Mouse (Mus musculus): ENCODE results near the gene Tap2. TPM values are rescaled to one million over a fixed set of nuclear protein-coding genes. Genes with fewer than 3 reads are reported as not detected.

Gene Tap2
- total RNA-seq, 2 experiments from 2014 or later: 4.9 to 7.5 TPM

DNA sequence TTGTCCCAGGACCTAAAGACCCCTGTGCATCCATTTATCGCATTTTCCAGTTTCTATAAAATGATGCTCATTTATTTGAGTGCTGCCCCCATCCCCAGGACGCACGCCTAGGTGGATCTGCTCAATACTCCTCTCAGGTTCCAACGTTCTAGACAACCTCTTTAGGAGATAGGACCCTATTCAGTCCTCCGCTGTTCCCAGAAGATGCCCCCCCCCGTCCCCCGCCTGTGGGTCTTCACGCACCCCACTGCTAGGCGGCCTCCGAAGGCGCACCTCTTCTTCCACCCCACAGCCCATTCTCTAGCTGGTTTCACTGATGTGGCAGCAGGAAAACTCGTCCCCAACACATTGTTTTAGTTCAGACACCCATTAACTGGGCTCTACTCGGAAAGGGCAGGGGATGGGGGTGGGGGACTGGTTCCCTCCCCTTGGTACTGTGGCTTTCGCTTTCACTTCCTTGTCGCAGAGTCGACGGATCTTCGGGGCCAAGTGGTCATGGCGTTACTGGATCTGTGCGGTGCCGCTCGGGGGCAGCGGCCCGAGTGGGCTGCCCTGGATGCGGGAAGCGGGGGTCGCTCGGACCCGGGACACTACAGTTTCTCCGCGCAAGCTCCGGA is 5.3 kb upstream of the Tap2 start:
- intact Hi-C loops (cut with DNase I): no loop called here
- no peak for TF ChIP-seq CTCF (IDR thresholded peaks at IDR 0.05)
- Histone ChIP-seq H3K4me3 (peak overlapping the region; percentile 87), H3K27ac (peak overlapping the region; percentile 82)
- peak; percentile 57 for DNase-seq

DNA sequence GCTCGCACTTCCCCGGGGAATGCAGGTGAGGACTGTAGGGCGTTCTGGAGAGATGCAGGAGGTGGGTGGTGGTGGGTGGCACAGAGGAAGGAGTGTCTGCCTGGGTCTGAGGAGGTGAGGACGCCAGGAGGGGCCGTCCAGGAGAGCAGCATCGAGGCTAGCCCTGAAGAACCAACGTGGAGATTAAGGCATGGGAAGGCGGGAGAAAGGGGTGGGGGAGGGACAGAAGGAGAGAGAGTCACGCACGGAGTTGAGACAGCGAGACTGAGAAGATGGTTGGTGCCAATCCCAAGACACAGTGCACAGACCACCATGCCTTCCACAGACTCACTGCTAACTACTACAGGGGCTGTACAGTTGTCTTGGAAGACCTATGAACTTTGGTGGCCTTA is 4.8 kb upstream of the Tap2 start:
- no peak for TF ChIP-seq CTCF (IDR thresholded peaks at IDR 0.05)
- peak overlapping the region; percentile 87 for H3K4me3 ChIP-seq
- intact Hi-C loops (cut with DNase I): no loop called here
- no peak for DNase-seq
- peak overlapping the region; percentile 82 for H3K27ac ChIP-seq

DNA sequence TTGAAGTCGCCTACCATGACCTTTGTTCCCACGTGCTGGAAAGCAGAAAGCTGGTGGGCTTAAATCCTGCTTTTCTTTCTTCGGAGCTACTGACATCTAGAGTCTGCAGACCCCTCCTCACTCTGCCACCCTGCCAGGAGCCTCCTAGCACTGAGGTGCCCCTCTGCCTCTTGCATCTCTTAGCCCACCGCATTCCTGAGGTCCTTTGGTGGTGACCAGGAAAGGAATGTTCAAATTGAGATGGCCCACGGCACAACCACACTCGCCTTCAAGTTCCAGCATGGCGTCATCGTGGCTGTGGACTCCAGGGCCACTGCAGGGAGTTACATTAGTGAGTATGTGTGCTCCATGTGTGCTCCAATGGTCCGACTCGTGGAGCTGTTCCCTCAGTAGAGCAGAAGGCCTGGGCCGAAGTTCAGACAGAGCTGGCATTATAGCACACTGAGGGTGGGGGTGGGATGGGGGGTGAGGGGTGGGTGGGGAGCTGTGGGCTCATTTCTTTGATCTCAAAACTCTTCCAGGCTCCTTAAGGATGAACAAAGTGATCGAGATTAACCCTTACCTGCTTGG is 4.2 kb upstream of the Tap2 start:
- TF ChIP-seq CTCF (IDR thresholded peaks at IDR 0.05): no peak
- intact Hi-C loops (cut with DNase I): no loop called here
- H3K27ac ChIP-seq: no peak overlapping the region
- peak overlapping the region; percentile 87 for H3K4me3 ChIP-seq
- no peak for DNase-seq

DNA sequence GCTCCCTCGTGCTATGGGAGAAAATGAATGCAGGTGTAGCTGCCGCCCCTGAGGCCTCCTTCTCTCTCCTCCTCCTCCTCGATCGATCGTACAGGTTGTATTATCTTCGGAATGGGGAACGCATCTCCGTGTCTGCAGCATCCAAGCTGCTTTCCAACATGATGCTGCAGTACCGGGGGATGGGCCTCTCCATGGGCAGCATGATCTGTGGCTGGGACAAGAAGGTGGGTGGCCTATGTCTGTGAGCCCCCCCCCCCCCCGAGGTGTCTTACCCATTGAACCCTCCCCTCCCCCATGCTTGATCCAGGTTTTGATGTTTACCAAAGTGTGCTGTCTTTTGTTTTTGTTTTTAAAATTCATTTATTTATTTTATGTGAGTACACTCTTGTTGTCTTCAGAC is 3.3 kb upstream of the Tap2 start:
- H3K27ac ChIP-seq: no peak overlapping the region
- no peak overlapping the region for H3K4me3 ChIP-seq
- DNase-seq: no peak
- no peak for TF ChIP-seq CTCF (IDR thresholded peaks at IDR 0.05)
- intact Hi-C loops (cut with DNase I): no loop called here

DNA sequence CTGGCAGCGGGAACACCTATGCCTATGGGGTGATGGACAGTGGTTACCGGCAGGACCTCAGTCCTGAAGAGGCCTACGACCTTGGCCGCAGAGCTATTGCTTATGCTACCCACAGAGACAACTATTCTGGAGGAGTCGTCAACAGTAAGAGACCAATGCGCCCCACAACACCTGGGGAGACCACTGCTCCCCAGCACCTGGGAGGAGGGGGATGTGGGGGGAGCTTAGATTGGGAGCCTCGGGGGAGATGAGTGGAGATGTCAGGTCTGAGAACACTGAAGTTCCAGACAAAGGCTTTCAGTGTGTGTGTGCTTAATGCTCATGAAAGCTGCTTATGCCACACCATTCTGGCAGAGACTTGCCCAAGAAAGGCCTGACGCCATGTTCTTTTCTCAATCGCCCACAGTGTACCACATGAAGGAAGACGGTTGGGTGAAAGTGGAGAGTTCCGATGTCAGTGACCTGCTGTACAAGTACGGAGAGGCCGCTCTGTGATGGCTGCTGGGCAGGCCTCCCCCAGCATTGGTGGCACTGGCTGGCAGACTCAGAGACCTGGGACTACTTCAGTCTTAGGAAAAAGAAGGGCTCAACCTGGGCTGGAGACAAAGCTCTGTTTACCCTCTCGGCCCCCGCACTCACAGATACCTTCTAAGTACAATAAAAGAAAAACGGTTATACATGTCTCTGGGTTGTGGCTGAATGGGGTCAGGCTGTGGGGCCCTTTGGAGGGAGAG is 2.4 kb upstream of the Tap2 start:
- TF ChIP-seq CTCF (IDR thresholded peaks at IDR 0.05): no peak
- DNase-seq: no peak
- no peak overlapping the region for H3K27ac ChIP-seq
- intact Hi-C loops (cut with DNase I): no loop called here
- H3K4me3 ChIP-seq: no peak overlapping the region

DNA sequence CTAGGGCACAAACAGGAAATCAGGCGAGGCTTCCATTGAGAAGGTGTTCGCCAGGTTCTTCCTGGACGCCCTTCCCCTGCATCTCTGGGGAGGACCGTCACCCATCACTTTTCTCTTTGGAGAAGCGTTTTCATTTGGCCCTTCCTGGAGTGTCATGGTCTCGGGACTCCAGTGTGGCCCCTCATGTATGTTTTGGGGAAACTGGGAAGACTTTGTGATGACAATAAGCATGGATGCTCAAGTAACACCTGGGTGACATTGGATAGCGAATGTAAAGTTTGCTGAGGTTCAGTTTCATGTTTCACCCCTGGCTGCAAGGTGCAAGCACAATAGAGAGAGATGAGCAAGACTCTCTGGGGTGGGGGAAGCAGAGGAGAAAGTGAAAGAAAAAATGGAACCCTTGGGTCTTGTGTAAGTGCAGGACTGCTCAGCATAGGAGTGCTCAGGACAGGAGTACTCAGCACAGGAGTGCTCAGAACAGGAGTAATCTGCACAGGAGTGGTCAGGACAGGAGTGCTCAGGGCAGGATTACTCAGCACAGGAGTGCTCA is 1.7 kb upstream of the Tap2 start:
- DNase-seq: no peak
- intact Hi-C loops (cut with DNase I): no loop called here
- no peak for TF ChIP-seq CTCF (IDR thresholded peaks at IDR 0.05)
- Histone ChIP-seq H3K4me3 (no peak overlapping the region), H3K27ac (no peak overlapping the region)

DNA sequence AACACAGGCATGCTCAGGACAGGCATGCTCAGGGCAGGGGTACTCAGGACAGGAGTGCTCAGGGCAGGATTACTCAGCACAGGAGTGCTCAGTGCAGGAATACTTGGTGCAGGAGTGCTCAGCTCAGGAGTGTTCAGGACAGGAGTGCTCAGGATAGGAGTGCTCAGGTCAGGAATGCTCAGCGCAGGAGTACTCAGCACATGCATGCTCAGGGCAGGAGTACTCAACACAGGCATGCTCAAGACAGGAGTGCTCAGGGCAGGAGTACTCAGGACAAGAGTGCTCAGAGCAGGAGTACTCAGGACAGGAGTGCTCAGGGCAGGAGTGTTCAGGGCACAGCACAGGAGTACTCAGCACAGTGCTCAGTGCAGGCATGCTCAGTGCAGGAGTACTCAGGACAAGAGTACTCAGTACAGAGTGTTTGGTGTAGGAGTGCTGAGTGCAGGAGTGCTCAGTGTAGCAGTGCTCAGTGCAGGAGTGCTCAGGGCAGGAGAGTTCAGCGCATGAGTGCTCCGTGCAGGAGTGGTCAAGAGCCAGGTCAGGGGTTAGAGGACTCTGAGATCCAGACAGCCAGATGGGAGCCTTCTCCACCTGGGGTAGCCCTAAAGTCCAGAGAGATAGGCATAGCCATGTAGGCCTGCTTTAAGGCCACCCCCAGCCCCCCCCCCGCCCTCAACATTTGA is 426 bp upstream of the Tap2 start:
- intact Hi-C loops (cut with DNase I): no loop called here
- Histone ChIP-seq H3K27ac (no peak overlapping the region), H3K4me3 (no peak overlapping the region)
- no peak for TF ChIP-seq CTCF (IDR thresholded peaks at IDR 0.05)
- DNase-seq: no peak

DNA sequence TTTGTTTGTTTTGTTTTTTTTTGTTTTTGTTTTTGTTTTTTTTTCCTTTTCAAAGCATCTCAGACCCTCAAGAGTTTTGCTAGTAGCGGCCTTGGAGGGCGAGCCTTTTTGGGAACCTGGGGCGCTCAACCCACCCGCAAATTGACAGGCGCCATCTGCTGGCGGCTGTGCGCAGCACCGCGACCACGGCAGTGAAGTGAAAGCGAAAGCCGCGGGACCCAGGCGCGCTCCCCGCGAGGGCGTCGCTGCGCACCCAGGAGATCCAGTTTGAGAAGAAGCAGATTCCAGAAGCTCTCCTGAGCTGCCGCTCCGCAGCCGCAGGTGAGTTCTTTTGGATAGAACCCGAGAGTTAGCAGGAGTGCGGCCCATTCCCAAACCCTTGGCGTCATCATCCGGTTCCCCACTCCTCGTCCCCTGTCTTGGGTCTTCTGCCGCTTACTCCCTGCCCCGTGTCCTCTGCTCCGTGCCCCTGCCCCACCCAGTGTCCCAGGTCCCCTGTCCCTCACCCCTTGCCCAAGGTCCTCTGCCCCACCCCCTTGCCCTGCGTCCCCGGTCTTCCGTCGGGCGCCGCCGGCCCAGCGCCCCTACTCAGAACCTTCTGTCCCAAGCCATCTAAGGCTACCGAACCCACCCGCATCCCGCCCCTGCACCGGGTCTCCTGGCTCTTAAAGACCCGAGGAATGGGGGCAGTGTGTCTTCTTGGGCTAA is 1.1 kb downstream of the Tap2 start:
- Histone ChIP-seq H3K27ac (peak overlapping the region; percentile 93), H3K4me3 (peak overlapping the region; percentile 99)
- DNase-seq: peak; percentile 93
- peak; percentile 98 for TF ChIP-seq CTCF (IDR thresholded peaks at IDR 0.05)
- intact Hi-C loops (cut with DNase I): loop anchor here (2.0 kb wide), 1 partner anchor 34 kb away; no protein-coding TSS in a partner anchor

DNA sequence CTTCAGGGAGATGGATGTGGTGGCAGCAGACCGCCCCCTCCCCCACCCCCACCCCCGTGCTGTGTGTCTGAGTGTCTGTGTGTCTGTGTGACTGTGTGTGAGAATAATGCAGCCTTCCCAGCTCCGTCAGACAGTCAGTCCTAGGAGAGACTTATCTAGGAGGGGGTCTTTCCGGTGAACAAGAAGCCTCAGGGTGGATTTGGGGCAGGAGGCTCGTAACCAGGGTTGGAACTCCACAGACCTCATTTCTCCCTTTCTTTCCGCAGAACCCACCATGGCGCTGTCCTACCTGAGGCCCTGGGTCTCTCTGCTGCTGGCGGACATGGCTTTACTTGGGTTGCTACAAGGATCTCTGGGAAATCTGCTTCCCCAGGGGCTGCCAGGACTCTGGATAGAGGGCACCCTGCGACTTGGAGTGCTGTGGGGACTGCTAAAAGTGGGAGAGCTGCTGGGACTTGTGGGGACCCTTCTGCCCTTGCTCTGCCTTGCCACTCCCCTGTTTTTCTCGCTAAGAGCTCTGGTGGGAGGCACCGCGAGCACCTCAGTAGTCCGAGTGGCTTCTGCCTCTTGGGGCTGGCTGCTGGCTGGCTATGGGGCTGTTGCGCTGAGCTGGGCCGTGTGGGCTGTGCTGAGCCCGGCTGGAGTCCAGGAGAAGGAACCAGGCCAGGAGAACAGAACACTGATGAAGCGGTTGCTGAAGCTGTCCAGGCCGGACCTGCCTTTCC is 1.9 kb downstream of the Tap2 start:
- intact Hi-C loops (cut with DNase I): loop anchor here (2.0 kb wide), 1 partner anchor 34 kb away; no protein-coding TSS in a partner anchor
- Histone ChIP-seq H3K27ac (peak overlapping the region; percentile 93), H3K4me3 (peak overlapping the region; percentile 99)
- no peak for TF ChIP-seq CTCF (IDR thresholded peaks at IDR 0.05)
- peak; percentile 79 for DNase-seq

DNA sequence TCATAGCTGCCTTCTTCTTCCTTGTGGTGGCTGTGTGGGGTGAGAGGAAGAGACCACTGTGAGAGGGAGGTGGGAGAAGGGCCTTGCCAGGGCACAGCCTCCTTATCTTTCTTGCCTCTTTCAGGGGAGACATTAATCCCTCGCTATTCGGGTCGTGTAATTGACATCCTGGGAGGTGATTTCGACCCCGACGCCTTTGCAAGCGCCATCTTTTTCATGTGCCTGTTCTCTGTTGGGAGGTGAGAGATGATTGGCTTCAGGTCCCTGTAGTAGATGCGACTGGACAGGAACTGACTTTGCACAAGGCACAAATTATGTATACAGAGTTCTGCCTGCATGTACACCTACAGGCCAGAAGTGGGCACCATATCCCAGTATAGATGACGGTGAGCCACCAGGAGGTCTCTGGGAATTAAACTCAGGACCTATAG is 2.4 kb downstream of the Tap2 start:
- Histone ChIP-seq H3K4me3 (peak overlapping the region; percentile 99), H3K27ac (peak overlapping the region; percentile 93)
- intact Hi-C loops (cut with DNase I): loop anchor here (2.0 kb wide), 1 partner anchor 35 kb away; no protein-coding TSS in a partner anchor
- DNase-seq: no peak
- TF ChIP-seq CTCF (IDR thresholded peaks at IDR 0.05): peak; percentile 67

DNA sequence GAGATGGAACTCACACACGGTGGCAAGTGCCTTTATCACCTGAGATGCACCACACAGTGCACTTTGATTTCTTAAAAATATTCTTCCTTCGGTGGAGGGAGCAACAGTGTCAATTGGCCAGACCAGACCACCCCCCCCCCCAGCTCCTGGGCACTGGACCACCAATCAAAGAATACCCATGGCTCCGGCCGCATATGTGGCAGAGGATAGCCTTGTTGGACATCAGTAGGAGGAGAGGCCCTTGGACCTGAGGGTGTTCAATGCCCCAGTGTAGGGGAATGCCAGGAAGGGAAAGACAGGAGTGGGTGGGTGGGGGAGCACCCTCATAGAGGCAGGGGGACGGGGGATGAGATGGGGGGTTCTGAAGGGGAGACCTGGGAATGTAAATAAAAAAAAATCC is 3.4 kb downstream of the Tap2 start:
- Histone ChIP-seq H3K27ac (no peak overlapping the region), H3K4me3 (no peak overlapping the region)
- intact Hi-C loops (cut with DNase I): no loop called here
- DNase-seq: no peak
- no peak for TF ChIP-seq CTCF (IDR thresholded peaks at IDR 0.05)
